Mouse (Mus musculus): ENCODE results near the gene 4930442H23Rik.

DNA sequence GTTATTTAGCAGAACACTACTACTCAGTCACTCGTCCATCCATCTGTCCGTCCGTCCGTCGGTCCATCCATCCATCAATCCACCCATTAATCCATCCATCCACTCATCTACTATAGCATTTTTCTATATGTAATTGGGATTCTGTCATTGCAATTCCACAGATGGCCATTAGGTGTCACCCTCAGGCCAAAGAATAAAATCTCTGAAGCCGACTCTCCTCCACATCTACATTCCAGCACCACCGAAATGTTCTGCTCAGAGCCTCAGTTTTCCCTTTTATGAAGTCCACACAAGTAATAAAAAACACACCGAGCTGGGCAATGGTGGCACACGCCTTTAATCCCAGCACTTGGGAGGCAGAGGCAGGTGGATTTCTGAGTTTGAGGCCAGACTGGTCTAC is 14.6 kb upstream of the 4930442H23Rik start:
- TF ChIP-seq CTCF (IDR thresholded peaks at IDR 0.05) (peak; percentile 88), EP300 (IDR thresholded peaks at IDR 0.05) (no peak)

All from lung, postnatal 0 days (tissue).